Mouse (Mus musculus): ENCODE measurements at regions not wholly inside any gene's neighbourhood (a gene's known extent, or its start where the extent isn't known, plus 50 kb on each side); places are given as distances from the start of the nearest gene placed in this dataset.

DNA sequence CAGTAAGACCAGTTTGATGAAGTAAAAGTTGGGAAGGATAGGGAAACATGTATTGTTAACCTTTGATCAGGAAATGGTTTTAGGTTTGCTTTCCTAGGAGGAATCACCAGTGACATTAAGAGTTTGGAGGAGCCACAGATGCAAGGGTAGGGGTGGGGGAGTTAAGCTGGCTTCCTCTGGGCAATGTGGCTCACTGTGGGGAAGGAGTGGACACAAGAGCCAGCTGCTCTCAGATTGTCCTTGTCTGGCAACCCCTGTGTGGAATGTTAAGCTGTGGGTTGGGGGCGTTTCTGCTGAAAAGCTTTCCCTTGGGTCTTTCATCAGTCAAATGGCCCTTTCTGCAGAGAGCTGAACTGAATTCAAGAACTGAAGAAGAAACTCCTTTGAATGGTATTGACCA is 251.1 kb upstream of the Sox11 start:
- DNase-seq: no peak

DNA sequence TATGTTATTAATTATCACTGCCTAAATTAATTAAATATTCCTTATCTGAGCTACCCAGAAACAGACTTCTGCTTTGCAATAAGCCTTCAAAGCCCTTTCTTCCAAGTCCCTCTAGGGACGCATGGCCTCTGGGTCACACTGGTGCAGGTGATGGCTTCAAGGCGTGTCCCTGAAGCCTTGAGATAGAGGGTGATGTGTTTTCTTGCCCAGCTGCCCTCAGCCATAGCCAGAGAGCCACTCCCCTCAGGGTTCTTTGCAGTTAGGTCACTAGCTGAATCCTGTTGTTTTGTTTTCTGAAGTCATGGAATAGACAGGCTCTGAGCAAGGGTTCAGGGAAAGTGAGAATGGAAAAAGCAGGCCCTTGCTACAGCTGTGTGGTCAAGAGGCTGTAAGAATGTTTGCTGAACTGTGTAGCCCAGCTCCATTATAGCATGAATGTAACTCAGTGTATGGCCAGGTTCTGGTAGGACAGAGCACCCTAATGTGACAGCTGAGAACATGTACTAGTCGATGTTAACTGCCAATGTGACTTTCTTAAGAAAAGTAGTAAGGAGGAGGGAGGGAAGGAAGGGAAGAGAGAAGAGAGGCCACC is 233.8 kb upstream of the Sox11 start:
- DNase-seq: no peak

DNA sequence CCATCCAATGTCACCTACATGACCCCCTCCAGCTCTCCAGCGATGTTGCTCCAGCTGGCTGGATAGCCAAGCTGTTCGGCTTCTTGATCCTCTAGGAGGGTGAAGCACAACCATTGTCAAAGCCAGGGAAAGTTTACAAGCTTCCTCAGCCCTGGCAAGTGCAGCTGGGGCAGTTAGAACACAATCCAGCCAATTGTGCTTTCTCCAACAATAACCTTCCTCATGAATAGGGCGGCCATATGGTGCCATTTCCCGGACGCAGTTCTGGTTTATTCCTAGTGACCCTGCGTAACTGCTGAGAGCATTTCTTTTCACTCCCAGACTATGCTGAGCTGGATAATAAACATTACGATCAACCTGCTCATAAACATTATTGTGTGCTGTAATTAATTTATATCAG is 233.3 kb upstream of the Sox11 start:
- no peak for DNase-seq

DNA sequence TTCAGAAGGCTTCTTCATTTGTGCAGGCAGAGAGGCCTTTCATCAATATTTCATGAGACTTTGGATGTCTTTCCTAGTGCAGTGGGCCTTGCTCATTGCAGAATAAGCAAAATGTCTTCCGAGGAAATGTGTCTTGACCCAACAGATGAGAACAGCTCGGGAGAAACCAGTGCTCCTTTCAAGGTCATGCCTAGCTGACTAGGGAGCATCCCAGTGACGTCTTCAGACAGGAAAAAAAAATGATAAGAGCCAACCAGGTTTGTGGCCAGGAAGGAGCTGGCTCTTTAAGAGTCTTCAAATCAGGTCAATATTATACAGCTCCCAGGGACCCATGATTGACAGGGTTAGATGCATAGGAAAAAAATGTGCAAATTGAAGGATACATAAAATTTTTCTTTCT is 224.9 kb upstream of the Sox11 start:
- DNase-seq: no peak

DNA sequence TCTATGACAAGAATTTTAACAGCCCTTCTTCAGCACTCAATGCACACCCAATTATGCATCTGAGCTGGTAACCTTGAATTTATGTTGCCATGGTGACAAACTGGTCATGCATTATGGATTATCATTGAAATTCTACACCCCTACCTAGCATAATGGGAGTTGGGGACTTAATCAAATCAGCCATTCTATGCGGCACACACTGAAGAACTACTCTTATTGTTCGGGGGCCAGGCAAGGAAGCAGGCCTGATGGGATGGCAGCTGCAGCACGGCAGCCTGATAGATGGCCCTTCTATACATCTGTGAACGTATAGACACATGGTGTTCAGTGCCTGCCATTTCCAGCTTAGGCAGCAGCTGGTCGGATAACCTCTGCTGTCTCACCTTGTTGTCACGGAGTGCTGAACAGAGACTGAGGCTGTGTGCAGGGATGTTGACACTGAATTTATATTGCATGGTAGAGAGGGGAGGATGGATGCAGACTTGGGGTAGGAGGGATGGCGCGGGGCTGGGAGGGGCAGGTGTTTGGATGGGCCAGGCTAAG is 223.7 kb upstream of the Sox11 start:
- no peak for DNase-seq

DNA sequence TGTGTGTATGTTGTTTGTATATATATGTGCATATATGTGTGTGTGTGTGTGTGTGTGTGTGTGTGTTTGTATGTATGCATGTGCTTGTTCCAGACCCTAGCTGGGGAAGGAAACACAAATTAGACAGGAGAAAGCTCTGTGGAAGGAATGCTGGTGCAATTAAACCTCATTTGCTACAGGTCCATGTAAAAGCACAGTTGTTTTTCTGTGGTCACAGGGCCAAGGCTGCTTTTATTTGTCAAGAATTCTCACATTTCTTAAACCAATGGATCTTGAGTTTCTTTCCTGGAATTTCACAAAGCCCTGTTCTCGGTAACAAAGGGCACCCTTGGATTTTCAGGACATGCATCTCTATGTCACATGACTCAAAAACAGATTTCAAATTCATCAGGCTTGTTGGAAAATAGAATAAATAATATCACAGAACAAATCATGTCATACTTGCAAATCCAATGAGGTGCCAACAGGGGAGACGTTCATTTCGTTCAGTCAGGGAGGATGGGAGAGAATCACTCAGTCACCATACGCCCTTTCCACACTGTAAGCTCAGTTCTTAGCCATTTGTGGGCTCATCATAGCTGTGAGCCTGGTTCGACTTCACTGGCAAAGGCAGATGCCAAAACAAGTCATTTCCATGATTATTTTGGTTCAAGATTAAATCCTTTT is 222.4 kb upstream of the Sox11 start:
- DNase-seq: no peak

DNA sequence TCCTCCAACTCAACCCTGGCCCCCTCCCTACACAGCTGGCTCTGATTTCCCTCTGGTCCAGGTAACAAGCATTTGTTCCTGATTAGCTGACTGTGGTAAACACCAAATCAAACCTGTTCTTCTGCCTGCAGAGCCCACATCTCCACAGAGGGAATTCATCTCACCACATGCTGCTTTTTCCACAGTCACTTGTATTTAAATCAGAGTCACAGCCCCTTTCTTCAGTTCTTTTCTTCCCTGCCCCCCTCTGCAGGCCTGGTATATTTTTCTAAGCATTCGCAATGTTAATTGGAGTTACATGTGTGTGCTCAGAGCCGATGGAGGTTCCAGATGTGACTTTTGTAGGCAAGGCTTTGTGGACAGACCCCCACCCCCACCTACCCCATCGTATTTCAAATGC is 221.5 kb upstream of the Sox11 start:
- DNase-seq: no peak

- DNase-seq: no peak
These were observed 210.4 kb upstream of the Sox11 start for GRCm38 (mm10) chr12:27552809-27553208.

DNA sequence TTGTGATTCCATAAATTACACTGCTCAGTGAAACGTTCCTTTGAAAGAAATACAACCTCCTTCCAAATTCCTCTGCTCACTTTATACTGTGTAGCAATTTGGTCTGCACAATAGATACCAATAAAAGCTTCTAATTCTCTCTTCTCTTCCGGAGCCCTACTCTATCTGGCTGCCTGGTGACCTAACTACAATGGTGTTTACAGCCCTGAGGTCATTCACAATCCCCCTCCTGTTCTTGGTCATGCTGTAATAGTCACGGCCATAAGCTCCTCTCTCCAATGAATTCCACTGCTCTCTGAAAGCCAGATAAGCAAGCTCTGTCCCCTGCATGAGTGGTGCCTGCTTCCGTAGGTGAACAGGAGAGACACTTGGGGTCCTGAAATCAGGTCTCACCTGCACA is 195.8 kb upstream of the Sox11 start:
- no peak for DNase-seq

DNA sequence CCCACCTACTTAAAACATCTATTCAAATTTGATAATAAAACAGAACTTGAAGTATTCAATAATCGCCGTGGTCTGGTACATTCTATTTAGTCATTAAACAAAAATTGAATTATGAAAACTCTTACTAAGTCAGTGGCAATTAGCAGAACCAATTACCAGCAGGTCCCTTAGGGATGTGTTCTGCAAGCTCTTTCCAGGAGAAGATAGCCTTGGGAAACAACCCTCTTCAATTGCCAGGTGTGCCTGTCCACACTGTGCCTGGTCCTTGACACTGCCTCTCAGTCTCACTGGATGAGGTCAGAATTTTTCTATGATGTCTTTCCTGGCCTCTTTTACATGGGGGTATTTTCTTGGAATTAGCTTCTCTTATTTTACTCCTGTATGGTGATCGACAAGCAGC is 195.1 kb upstream of the Sox11 start:
- DNase-seq: no peak

GRCm38 (mm10) chr12:27537017-27537416 is 194.6 kb upstream of the Sox11 start:
- no peak for DNase-seq

GRCm38 (mm10) chr12:27525604-27526003 is 183.2 kb upstream of the Sox11 start:
- DNase-seq: no peak

DNA sequence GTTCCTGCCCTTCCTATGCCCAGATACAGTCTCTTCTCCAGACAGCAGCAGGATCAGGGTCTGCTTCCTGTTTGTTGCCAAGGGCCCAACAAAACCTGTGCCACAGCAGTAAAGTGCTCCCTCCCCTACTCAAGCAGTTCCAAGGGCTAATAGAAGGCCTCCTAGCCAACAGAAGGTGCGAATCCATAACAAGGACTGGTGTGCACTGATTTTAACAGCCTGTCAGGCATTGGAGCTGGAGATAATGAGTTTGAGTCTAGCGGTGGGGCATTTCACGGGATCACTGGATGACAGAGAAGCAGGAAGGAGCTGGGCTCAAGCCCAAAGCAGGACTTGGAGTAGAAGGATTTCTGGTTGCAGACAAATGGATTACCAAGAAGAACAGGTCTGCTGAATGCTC is 170.9 kb upstream of the Sox11 start:
- no peak for DNase-seq

- no peak for DNase-seq
These were observed 165.8 kb upstream of the Sox11 start for GRCm38 (mm10) chr12:27508226-27508560.

- no peak for DNase-seq
These were observed 165.3 kb upstream of the Sox11 start for GRCm38 (mm10) chr12:27507523-27508225.

DNA sequence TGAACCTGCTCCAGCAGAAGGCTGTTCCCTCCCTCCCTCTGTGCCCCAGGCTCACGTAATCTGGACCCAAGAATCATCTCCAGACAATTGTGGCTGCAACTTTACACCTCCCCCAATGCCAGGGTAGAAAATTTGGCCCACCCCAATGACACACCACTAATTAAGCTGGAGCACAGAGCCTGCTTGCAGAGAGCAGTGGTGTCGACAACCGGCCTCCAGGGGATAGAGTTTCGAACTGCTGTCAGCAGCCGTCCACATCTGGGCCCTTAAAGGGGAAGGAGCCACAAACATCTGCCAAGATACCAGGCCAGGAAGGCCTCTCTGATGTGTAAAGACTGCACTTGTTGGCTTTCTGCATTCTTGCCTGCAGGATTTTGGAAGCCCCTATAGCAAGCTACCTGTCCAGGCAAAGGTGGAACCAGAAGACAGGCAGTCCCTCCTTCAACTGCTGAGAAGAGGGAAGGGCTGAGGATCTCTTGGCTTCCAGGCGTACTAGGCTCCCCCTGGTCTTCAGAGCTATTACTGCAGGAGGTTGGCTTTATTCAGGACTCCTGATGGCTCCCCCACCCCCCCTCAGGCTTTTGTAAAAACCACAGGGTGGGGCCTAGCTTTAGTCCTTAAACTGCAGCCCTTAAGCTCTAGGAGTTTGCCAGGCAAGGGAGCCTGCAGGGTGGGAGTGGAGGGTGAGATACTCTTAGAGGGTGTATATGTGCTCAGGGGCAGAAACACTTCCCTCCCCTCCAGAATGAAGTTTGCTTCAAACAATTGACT is 160.5 kb upstream of the Sox11 start:
- DNase-seq: no peak

GRCm38 (mm10) chr12:27500516-27500915 is 158.1 kb upstream of the Sox11 start:
- DNase-seq: no peak

DNA sequence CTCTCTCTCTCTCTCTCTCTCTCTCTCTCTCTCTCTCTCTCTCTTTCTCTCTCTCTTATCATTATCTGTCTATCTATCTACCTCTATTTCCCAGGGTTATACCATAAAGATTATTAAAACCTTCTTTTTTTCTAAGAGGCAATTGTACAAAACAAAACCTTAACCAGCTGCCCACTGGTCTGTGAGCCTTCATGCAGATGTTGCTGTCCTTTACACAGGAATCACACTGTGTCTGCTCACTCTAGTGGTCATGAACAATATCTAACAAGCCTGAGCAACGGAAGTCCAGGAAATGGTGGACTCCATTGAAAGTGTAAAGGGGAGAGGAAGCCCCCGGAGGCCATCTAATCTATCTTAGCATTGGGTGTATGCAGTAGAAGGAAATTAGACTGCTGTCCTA is 156.9 kb upstream of the Sox11 start:
- DNase-seq: no peak

DNA sequence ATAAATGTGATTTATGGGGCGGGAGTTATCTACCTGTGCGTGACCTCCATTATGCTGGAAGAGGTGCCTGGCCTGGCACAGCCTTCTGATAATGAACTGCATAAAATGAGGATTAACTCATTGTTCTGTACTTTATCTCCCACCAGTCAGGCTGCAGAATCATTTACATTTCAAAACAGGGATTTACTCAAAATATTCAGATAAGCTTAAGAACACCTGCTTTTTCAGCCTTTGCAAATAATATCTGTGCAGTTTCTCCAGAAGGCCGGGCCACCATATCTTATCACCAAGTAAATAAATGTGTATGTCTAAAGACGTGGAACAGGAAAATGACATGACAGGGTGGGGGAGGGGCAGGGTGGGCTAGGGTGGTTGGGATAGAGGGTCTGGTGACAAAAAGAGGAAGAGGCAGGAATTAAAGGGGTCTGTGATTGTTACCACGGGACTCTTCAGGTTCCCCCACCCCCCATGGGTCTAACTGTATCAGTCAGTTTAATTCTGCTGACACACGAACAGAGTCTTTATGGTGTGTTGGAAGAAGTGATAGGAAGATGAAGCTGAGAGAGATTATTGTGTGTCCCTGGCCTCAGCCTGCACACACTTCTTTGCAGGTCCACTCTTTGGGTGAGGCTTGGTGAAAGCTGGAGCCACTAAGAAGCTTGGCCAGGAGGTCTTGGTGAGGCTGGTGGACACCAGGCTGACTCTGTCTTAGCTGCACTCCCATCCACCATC is 154.6 kb upstream of the Sox11 start:
- DNase-seq: no peak

- no peak for DNase-seq
These were observed 149.9 kb upstream of the Sox11 start for GRCm38 (mm10) chr12:27492270-27492669.

DNA sequence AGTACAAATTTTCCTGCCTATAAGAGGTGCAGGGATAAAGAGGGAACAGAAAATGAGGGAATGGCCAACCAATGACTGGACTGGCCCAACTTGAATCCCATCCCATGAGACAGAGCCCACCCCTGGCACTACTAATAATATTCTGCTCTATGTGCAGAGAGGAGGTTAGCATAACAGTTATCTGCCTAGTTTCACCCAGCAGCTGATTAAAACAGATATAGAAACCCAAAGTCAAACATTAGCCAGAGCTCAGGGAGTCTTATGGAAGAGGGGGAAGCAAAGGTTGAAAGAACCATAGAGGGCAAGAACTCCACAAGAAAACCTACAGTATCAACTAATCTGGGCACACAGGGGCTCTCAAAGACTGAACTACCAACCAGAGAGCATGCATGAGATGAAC is 138.9 kb upstream of the Sox11 start:
- no peak for DNase-seq

- no peak for DNase-seq
These were observed 137.2 kb upstream of the Sox11 start for GRCm38 (mm10) chr12:27479601-27480001.

GRCm38 (mm10) chr12:27474631-27475030 is 132.3 kb upstream of the Sox11 start:
- no peak for DNase-seq
